Mouse (Mus musculus) ovary, postnatal 10 days (tissue): Measurements from ENCODE around the gene Olfr1086.
"Not testable (repeated sequence)": the region's sequence is repeated elsewhere in the genome, so short reads cannot be mapped to it uniquely, and the experiment has no call there.

Source experiments
- DNase-seq: peaks from one replicate; pipeline ENCODE4 v3.0.0; 2022; ENCODE audit warnings: low spot score

Gene Olfr1086

DNA sequence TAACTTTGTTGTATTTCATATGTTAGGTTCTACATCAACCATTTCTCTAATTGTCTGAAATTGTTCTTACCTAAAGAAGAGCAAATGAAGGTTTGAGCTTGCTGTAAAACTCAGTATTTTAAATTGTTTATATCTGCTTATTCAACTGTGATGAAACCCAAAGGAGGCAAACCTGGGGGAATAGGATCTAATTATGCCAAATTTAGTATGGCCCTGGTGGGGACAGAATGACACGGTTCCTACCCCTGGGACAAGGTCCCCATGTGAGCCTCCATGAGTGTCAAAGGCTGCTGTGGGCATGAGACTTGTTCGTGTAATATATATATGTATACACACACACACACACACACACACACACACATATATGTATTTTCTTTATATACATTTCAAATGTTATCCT, at the start of gene Olfr1086:
Gene Olfr1086, minus strand, starts transcription at position 101 of the 400 bp plus-strand sequence.
- DNase-seq = no peak

GRCm38 (mm10) chr2:86698295-86698694, 18.4 kb upstream of the Olfr1086 start, which contains the start of gene Olfr1087:
Olfr1087 (minus strand) TSS chr2:86698395.
- no peak for DNase-seq

DNA sequence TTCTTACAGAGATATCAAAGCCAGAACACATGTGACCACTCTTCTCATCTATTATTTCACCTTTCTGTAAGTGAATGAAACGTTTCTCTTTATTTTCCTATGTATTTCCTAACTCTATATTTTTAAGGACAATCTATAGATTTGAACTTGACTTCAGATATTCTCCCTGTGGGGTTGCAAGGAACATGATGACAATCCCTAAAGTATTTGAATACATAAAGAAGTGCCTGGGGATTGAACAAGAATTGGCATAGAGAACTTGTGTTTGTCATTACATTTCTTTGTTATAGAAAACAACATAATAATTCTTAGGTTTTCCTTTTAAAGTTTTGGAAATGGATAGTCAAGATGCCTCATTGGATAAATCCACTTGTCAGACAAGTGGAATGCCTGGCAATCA, 18.0 kb downstream of the Olfr1086 start, which contains the start of gene Olfr1085:
Gene Olfr1085, minus strand, starts transcription at position 101 of the 400 bp plus-strand sequence.
- DNase-seq = no peak

- not testable (repeated sequence) for DNase-seq
These were observed 40.3 kb downstream of the Olfr1086 start, which contains the start of gene Olfr1084 for GRCm38 (mm10) chr2:86639625-86640024. Olfr1084 (minus strand) TSS chr2:86639725.
